Mouse (Mus musculus) E14TG2a.4 (cell line): Measurements from ENCODE around the gene Myo16.

Experiments
- CTCF ChIP-seq: conservative IDR thresholded peaks from 2 replicates; pipeline ENCODE4 v1.5.1; 2014; ENCODE audit warnings: low read length
- NANOG ChIP-seq: IDR thresholded peaks from 2 replicates; pipeline ENCODE4 v1.6.1; 2014; ENCODE audit warnings: borderline replicate concordance, low read length, mixed read lengths
- POU5F1 ChIP-seq: IDR thresholded peaks from 2 replicates; pipeline ENCODE4 v1.6.1; 2014; ENCODE audit warnings: low read length, borderline replicate concordance

GRCm38 (mm10) chr8:10234516-10234915 is 80.8 kb downstream of the Myo16 start:
- no peak for TF ChIP-seq CTCF
- no peak for TF ChIP-seq NANOG
- no peak for TF ChIP-seq POU5F1
